Mouse (Mus musculus) heart, embryonic 10.5 days (tissue): Measurements from ENCODE around the gene Fgfr2. TPM values are rescaled to one million over a fixed set of nuclear protein-coding genes. Genes with fewer than 3 reads are reported as not detected.

Experiments used
- DNase-seq: peaks from one replicate; pipeline ENCODE4 v3.0.0-alpha.2; 2017; ENCODE audit warnings: low spot score
- H3K27ac ChIP-seq: fragments of 300-500 bp; sonication (generic); 2 replicates; pipeline ENCODE4 v1.5.1; 2016; ENCODE audit warnings: mild to moderate bottlenecking
- H3K27me3 ChIP-seq: fragments of 300-500 bp; sonication (generic); 2 replicates; pipeline ENCODE4 v1.6.1; 2016; ENCODE audit warnings: mild to moderate bottlenecking; ENCODE audit not compliant: poor library complexity, insufficient read depth, severe bottlenecking
- H3K36me3 ChIP-seq: fragments of 300-500 bp; sonication (generic); 2 replicates; pipeline ENCODE4 v1.6.1; 2016; ENCODE audit warnings: mild to moderate bottlenecking, moderate library complexity
- H3K4me1 ChIP-seq: fragments of 300-500 bp; sonication (generic); 2 replicates; pipeline ENCODE4 v1.6.1; 2016; ENCODE audit warnings: mild to moderate bottlenecking
- H3K4me3 ChIP-seq: fragments of 300-500 bp; sonication (generic); 2 replicates; pipeline ENCODE4 v1.5.1; 2016; ENCODE audit warnings: mild to moderate bottlenecking, moderate library complexity
- H3K9me3 ChIP-seq: fragments of 300-500 bp; sonication (generic); 2 replicates; pipeline ENCODE4 v1.6.1; 2016; ENCODE audit warnings: mild to moderate bottlenecking, moderate library complexity
- WGBS: fragments of 180-500 bp; shearing (Covaris S2); methylation state at CpG from one replicate; pipeline ENCODE4 v1.1.7; 2016; 5-methylcytosine and 5-hydroxymethylcytosine counted together
- polyA plus RNA-seq: library from polyadenylated mRNA; unstranded; fragments of >200 nt; fragmentation: Nextera tagmentation; extraction: Ambion mirVana; gene quantifications from 2 replicates; pipeline ENCODE4 v1.2.1, GENCODE M21; 2016

Gene Fgfr2
- polyA plus RNA-seq, 1 experiment from 2014 or later, result 46.6 TPM

DNA sequence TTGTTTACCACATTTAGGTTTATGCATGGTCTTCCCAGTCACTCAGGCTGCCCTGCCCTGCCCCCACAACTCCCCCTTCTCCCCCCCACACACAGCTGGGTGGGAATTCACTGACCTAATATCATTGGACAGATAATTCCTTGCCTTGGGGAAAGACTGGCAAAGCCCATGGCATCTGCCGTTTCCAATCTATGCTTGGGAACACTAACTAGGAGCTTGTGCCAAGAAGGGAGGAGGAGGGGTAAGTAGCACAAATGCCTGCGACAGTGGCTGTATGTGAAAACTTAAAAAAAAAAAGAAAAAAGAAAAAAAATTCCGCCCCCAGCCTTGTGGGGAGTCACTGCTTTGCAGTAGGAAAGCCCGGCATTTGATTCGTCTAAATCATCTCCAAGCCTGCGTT lies 56.4 kb downstream of the Fgfr2 start:
- H3K27ac ChIP-seq, result 0 out of 2 replicates have a peak overlapping the region, but pooled peaks have one; percentile 75
- H3K4me1 ChIP-seq, result peaks cover 67% of the 10 kb centered on the region
- DNase-seq, result no peak
- no peaks in the 10 kb centered on the region for H3K9me3 ChIP-seq
- WGBS, result 68% methylated on average over 6 of the region's 6 CpGs
- no peak overlapping the region for H3K4me3 ChIP-seq
- no peaks in the 10 kb centered on the region for H3K27me3 ChIP-seq
- peaks cover 49% of the 10 kb centered on the region for H3K36me3 ChIP-seq

DNA sequence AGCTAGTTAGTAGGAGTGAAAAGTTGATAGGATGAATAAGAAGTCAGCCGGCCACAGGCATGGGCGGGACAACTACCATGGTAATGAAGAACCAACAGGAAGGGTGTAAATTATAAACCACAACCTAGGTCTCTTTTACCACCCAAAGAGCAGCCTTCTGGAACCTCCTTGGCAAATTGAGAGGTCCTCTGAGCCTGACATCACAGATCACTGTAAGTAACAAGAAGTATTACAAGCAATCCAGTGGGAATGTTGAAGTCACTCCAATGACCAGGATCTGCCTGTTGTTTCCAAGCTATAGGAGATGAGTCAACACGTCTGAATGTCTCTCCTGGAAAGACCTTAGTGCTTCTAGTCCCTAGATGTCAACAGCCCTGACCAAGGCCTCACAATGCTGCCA lies 61.1 kb downstream of the Fgfr2 start:
- 80% methylated on average over 3 of the region's 3 CpGs for WGBS
- Histone ChIP-seq H3K4me3 (no peak overlapping the region), H3K27me3 (no peaks in the 10 kb centered on the region), H3K4me1 (peaks cover 81% of the 10 kb centered on the region), H3K27ac (no peak overlapping the region), H3K36me3 (peaks cover 28% of the 10 kb centered on the region), H3K9me3 (no peaks in the 10 kb centered on the region)
- no peak for DNase-seq

DNA sequence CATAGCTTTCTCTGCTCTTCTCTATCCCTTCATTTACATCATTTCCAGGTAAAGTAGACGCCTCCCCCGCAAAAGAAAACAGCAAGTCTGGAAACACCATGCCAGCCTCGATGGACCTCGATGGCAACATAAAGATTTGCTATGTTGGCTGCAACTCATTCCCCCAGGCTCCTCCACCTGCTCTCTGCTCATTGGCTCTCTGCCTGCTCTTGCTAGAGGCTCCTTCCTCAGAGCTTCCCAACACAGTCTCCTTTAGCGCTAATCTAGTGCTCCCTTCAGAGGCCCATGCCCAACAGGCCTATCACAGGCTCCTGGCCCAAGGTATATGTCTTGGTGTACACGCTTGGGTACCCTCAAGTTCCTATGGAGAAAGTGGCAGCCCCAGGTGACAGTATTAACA lies 63.0 kb downstream of the Fgfr2 start:
- no peak overlapping the region for H3K4me3 ChIP-seq
- no peak overlapping the region; the same call in 1 of the 2 replicates for H3K27ac ChIP-seq
- 92% methylated on average over 6 of the region's 6 CpGs for WGBS
- DNase-seq, result no peak
- H3K36me3 ChIP-seq, result peaks cover 28% of the 10 kb centered on the region
- H3K27me3 ChIP-seq, result no peaks in the 10 kb centered on the region
- peaks cover 74% of the 10 kb centered on the region for H3K4me1 ChIP-seq
- no peaks in the 10 kb centered on the region for H3K9me3 ChIP-seq

DNA sequence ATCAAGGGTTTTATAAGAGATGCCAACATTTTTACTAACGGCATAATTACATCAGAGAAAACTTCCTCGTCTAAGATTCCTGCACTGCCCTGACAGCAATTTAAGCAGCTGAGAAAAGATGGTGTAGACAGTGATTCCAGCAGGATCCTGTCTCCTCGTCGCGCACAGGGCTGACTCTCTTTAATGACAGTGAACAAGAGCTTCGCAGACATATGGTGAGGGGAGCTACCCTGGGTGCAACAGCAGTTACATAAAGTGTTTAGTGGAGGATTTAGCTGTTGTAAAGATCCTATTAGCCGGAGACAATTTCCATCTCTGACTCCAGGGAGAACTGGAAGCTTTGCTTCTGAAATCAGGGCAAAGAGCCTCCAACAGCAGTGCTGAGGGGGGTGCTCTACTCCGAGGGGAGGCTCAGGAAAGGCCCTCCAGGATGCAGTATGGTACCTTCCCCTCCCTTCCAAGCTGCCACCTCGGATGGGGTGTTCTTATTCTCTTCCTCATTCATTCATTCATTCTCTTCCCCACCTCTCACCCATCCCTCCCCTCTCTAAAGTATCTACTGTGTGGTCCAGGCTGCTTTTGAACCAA lies 63.5 kb downstream of the Fgfr2 start:
- H3K27ac ChIP-seq, result peak overlapping the region; percentile 83
- no peaks in the 10 kb centered on the region for H3K9me3 ChIP-seq
- DNase-seq, result no peak
- H3K4me3 ChIP-seq, result no peak overlapping the region
- WGBS, result 75% methylated on average over 9 of the region's 9 CpGs
- peaks cover 28% of the 10 kb centered on the region for H3K36me3 ChIP-seq
- peaks cover 77% of the 10 kb centered on the region for H3K4me1 ChIP-seq
- no peaks in the 10 kb centered on the region for H3K27me3 ChIP-seq

DNA sequence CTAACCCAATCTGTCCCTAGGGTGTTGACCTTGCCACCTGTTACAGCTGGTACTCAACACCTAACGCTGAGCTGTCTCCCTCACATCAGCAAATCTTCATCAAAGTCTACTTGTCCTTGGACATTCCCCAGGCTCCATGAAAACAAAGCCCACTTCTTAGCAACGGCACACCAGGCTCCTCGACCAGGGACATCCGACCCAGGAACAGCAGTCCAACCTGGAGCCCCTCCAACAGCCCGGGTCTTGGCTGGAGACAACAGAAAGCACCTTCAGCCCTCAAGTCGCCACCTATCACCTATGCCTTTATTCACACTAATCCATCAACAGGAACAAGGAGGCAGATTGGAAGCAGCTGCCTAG lies 64.0 kb downstream of the Fgfr2 start:
- Histone ChIP-seq H3K27me3 (no peaks in the 10 kb centered on the region), H3K36me3 (peaks cover 26% of the 10 kb centered on the region), H3K4me1 (peaks cover 77% of the 10 kb centered on the region)

DNA sequence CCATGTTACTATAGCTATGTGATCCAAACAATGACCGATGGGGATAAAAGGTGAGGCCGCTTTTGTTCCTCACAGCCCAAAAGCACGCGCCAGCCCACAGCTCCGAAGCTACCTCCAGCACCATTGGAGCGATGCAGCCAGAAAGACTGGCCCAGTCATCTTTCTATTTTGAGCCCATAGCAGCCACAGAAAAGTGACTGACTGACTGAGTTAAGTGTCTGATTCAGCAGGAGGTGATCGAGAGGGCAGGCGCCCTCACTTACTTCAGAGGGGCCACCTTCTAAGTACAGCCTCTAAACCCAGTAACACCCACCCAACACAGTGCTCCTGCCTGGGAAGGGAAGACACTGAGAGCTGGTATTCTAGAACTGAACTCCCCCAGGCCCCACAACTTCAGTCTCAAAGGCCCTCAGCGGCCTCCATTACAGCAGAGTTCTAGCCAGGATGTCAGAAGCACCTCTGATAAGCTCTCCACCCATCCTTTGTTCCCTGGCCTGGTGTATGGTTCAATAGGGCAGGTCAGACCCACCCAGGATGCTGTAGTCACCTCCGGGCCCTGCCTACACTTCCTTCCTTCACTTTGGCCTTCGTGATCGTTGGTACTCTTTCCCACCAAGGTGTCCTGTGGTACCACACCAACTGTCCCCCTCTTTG lies 64.5 kb downstream of the Fgfr2 start:
- H3K36me3 ChIP-seq, result peaks cover 30% of the 10 kb centered on the region
- peak overlapping the region; percentile 24; the same call in 1 of the 2 replicates for H3K4me3 ChIP-seq
- H3K27ac ChIP-seq, result peak overlapping the region; percentile 83
- H3K27me3 ChIP-seq, result no peaks in the 10 kb centered on the region
- H3K4me1 ChIP-seq, result peaks cover 74% of the 10 kb centered on the region
- DNase-seq, result no peak
- no peaks in the 10 kb centered on the region for H3K9me3 ChIP-seq
- WGBS, result 57% methylated on average over 12 of the region's 12 CpGs

More for the DNA sequence above, 64.0 kb downstream of the Fgfr2 start:
- 52% methylated on average over 6 of the region's 6 CpGs for WGBS
- Histone ChIP-seq H3K4me3 (no peak overlapping the region), H3K9me3 (no peaks in the 10 kb centered on the region), H3K27ac (peak overlapping the region; percentile 83)
- no peak for DNase-seq

DNA sequence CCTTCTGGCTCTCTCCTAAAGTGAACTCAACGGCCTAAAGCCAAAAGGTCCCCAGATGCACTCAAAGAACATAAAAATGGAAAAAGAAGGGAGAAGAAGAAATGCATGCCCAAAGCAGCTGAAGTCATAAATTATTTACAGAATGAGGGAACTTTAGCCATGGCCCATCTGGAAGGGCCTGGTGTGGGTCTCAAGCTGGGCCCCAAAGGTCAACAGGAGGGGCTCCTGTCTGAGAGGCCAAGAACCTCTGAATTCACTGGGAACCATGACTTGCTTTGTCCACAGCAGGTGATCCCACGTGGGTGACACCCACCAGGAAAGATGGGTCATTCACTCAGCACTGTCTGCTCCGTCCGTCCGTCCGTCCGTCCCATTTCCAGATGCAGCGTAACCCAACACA lies 66.2 kb downstream of the Fgfr2 start:
- Histone ChIP-seq H3K27ac (0 out of 2 replicates have a peak overlapping the region, but pooled peaks have one; percentile 6), H3K4me1 (peaks cover 69% of the 10 kb centered on the region), H3K9me3 (no peaks in the 10 kb centered on the region), H3K36me3 (peaks cover 43% of the 10 kb centered on the region), H3K27me3 (no peaks in the 10 kb centered on the region), H3K4me3 (no peak overlapping the region)
- 94% methylated on average over 8 of the region's 8 CpGs for WGBS
- DNase-seq, result no peak

DNA sequence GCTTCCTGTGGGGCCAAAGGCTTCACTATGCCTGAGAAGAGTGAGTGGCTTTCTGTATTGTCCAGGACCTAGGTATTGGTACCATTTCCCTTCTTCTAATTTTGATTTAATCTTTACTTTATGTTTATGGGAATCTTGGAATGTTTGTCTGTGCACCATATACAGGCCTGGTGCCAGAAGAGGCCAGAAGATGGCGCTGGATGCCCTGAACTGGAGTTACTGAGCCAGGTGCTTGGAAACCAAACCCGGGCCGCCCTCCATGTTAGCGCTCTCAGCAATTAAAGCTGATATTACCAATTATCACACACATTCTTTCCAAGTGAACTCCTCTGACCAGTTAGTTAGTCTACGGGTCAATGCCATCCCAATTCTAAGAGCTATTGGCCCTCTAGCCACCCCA lies 68.7 kb downstream of the Fgfr2 start:
- Histone ChIP-seq H3K4me1 (peaks cover 55% of the 10 kb centered on the region), H3K27ac (no peak overlapping the region), H3K27me3 (no peaks in the 10 kb centered on the region), H3K9me3 (no peaks in the 10 kb centered on the region), H3K36me3 (peaks cover 54% of the 10 kb centered on the region), H3K4me3 (no peak overlapping the region)
- DNase-seq, result no peak
- 87% methylated on average over 5 of the region's 5 CpGs for WGBS

DNA sequence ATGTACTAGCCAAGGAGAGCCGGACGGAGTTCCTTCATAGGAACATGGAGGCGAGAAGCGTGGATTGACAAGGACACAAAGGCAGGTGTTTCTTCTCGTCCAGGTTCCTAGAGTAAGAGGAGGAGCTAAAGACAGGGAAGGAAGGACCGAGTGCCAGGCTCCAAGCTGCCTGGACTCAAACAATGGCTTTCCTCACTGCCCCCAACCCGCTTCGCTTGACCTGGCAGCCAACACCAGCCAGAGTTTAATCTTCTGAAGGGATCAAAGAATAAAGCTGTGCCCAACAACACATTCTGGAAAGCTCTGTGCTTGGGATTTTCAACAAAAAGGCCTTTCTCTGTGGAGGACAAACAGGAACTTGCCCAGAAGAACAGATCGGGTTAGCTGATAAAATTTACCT lies 69.4 kb downstream of the Fgfr2 start:
- 88% methylated on average over 9 of the region's 9 CpGs for WGBS
- Histone ChIP-seq H3K27me3 (no peaks in the 10 kb centered on the region), H3K27ac (no peak overlapping the region), H3K4me1 (peaks cover 54% of the 10 kb centered on the region), H3K9me3 (no peaks in the 10 kb centered on the region), H3K36me3 (peaks cover 54% of the 10 kb centered on the region), H3K4me3 (no peak overlapping the region)
- DNase-seq, result no peak

DNA sequence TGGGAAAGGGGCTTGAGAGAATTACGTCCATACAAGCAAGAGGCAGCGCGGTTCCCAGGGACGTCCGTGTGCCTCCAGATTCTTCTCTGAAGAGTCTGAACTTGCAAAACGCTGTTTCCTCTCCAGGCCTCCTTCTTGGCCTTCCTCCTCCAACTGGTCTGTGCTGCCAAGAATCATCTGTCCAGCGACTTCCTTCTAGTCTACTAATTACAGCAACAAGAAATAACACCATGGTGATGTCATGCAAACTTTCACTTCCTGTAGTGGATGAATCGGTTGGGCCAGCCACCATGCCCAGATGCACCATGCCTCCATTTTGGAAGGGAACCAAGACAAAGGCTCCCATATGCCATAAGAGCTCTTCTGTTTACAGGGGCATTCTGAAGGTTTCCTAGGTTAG lies 70.3 kb downstream of the Fgfr2 start:
- Histone ChIP-seq H3K27ac (no peak overlapping the region), H3K36me3 (peaks cover 54% of the 10 kb centered on the region), H3K27me3 (no peaks in the 10 kb centered on the region), H3K4me3 (no peak overlapping the region), H3K9me3 (no peaks in the 10 kb centered on the region), H3K4me1 (peaks cover 54% of the 10 kb centered on the region)
- no peak for DNase-seq
- WGBS, result 76% methylated on average over 8 of the region's 8 CpGs

DNA sequence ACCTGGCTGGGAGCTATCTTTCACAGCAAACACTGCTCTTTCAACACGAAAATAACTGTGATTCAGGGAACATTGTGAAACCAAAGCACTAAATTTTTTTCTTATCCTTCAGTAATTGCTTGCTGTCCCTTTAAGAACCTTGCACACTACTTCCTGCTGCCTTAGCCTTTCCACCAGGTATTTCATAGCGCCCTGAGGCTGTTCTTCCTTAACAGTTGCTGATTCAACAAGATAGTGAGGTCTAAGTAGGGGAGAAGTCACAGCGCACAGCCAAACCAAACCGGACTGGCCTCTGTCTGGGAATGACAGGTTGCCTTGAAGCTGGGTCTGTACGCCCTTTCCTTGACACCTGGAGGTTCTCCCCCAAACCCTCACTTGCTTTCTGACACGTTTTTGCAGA lies 72.5 kb downstream of the Fgfr2 start:
- H3K36me3 ChIP-seq, result peaks cover 46% of the 10 kb centered on the region
- WGBS, result 60% methylated on average over 6 of the region's 6 CpGs
- no peak overlapping the region for H3K4me3 ChIP-seq
- H3K4me1 ChIP-seq, result peaks cover 50% of the 10 kb centered on the region
- H3K9me3 ChIP-seq, result no peaks in the 10 kb centered on the region
- DNase-seq, result no peak
- no peaks in the 10 kb centered on the region for H3K27me3 ChIP-seq
- no peak overlapping the region for H3K27ac ChIP-seq

DNA sequence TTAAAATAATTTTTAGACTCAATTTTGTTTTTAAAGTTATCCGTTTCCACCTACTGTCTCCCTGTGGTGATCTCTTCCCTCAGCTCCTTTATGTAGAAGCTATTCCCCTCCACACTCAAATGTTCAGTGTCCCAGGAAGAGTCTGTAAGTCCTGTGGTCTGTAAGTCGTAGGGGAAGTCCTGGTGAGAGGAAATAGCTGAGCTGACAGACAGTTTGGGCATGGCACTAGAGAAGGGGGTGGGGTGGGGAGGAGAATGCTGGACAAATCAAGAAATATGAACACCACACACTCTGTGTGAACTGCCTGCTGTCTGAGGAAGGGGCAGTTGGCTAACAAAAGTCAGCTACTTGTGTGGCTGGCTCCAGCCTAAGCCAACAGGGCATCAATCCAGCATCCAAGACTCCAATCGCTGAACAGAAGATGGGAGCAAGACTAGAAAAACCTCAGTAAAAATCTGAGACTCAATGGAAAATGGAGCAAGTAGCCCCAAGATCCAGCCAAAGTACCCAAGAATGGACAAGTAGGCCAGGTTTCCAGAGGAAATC lies 75.0 kb downstream of the Fgfr2 start:
- no peaks in the 10 kb centered on the region for H3K27me3 ChIP-seq
- H3K4me1 ChIP-seq, result peaks cover 48% of the 10 kb centered on the region
- H3K9me3 ChIP-seq, result no peaks in the 10 kb centered on the region
- DNase-seq, result no peak
- H3K36me3 ChIP-seq, result peaks cover 30% of the 10 kb centered on the region
- H3K27ac ChIP-seq, result no peak overlapping the region; the same call in 1 of the 2 replicates
- 71% methylated on average over 3 of the region's 3 CpGs for WGBS
- H3K4me3 ChIP-seq, result no peak overlapping the region

DNA sequence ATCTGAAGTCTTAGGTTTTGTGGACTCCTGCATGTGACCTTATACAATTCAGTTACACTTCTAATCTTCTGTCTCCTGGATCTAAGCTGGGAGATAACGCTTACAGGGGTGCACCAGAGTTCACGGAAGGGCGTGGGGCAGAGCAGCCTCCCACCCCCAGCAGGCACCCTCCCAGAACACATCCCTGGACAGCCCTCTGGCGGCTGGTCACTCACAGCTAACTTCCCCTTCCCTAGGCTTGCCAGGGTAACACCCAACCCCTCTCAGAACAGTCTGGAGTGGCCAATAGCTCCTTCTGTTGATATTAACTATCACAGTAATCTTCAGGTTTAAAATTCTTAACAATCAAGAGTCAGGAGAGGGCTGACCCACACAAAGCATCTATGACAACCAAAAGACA lies 75.9 kb downstream of the Fgfr2 start:
- peaks cover 49% of the 10 kb centered on the region for H3K4me1 ChIP-seq
- peaks cover 21% of the 10 kb centered on the region for H3K36me3 ChIP-seq
- no peaks in the 10 kb centered on the region for H3K9me3 ChIP-seq
- no peak for DNase-seq
- H3K27me3 ChIP-seq, result no peaks in the 10 kb centered on the region
- no peak overlapping the region for H3K4me3 ChIP-seq
- H3K27ac ChIP-seq, result no peak overlapping the region
- WGBS, result 77% methylated on average over 4 of the region's 4 CpGs
